ENCODE assay signal across 11 mouse cellular contexts in the genomic region with DNA sequence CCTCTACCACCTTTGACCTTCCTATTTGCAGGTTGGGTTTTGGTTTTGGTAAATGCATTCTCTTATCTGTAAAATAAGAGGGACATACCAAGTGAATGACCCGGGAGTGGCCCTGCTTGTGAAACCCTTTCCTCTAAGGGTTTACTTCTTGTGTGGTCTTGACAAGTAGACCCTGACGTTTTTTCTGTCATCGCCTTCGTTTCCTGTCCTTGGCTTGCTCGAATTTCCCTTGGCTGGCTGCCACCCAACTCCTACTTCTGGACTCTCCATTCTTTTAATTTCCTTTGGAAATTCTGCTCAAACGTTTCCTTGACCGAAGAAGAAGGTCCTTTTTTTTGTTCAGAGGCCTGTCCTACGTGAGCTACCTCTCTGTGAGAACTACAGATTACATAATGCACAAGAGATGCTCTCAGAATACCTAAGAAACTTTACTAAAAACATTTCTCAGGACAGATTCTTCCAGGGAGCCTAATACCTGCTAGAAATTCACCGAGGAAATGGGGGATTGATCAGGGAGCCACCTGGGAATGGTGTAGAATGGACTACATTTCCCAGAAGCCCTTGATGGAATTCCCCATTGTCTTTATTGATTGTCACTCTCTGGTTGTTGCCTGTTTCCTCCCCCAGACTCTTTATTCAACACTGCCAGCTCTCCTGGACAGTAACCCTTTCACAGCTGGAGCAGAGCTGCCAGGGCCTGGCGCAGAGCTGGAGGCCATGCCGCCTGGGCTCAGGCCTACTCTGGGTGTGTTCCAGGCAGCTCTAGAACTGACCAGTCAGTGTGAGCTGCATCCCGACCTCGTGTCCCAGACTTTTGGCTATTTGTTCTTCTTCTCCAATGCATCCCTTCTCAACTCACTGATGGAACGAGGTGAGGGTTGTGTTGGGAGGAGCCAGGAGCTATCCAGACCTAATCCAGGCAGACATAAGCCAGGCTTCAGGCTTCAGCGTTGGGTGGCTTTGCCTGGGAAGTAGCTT. TPM values are rescaled to one million over a fixed set of nuclear protein-coding genes. Genes with fewer than 3 reads are reported as not detected.
DNase-seq lines count a peak whose midpoint lies in the region; ATAC-seq lines count a peak whose summit lies in the region.
"Had no signal": no experiment of that assay in that cellular context is flagged by ENCODE, and none has a peak within 500 bp of the region (broad histone marks: within the 10 kb centered on the region; RNA-seq: fewer than 3 reads in every experiment).

No protein-coding gene starts in this region.

- H3K9ac ChIP-seq in heart, embryonic 11.5 days (ENCODE audit: low read depth, low read length), result no peak overlapping the region
- no peak overlapping the region for H3K9ac ChIP-seq in limb, embryonic 13.5 days
- no peak overlapping the region for H3K9ac ChIP-seq in forebrain, embryonic 14.5 days (ENCODE audit: low read length)
- H3K9ac ChIP-seq: liver, embryonic 14.5 days; neural tube, embryonic 13.5 days had no signal

- H3K4me3 ChIP-seq in heart, embryonic 11.5 days (ENCODE audit: low read depth, low read length), result no peak overlapping the region
- H3K4me3 ChIP-seq in limb, embryonic 13.5 days, result no peak overlapping the region
- H3K4me3 ChIP-seq in forebrain, embryonic 14.5 days (ENCODE audit: low read depth, low read length), result no peak overlapping the region
- H3K4me3 ChIP-seq: neural tube, embryonic 13.5 days had no signal

- ATAC-seq in heart, embryonic 11.5 days (replicated peaks; ENCODE audit: insufficient number of reproducible peaks, low FRiP score, low TSS enrichment), result no peak; the same call in 1 of the 2 replicates
- no peak for ATAC-seq in limb, embryonic 13.5 days (ENCODE audit: low FRiP score, low read depth)
- ATAC-seq in forebrain, embryonic 14.5 days, result no peak

- WGBS in heart, embryonic 11.5 days (ENCODE audit: insufficient replicate concordance), result 64% methylated on average over 15 of the region's 15 CpGs
- WGBS in limb, embryonic 13.5 days, result 76% methylated on average over 15 of the region's 15 CpGs
- WGBS in forebrain, embryonic 14.5 days, result 84% methylated on average over 15 of the region's 15 CpGs

- H3K36me3 ChIP-seq in heart, embryonic 11.5 days (ENCODE audit: control insufficient read depth, insufficient read depth, low read length), result 0 out of 2 replicates have a peak, but pooled peaks cover 5% of the 10 kb centered on the region
- peaks cover 17% of the 10 kb centered on the region for H3K36me3 ChIP-seq in limb, embryonic 13.5 days
- no peaks in the 10 kb centered on the region; the same call in 1 of the 2 replicates for H3K36me3 ChIP-seq in forebrain, embryonic 14.5 days (ENCODE audit: control insufficient read depth, insufficient read depth, low read length)

- H3K27me3 ChIP-seq in heart, embryonic 11.5 days (ENCODE audit: control insufficient read depth, insufficient read depth, low read length), result no peaks in the 10 kb centered on the region
- H3K27me3 ChIP-seq in limb, embryonic 13.5 days, result peaks cover 15% of the 10 kb centered on the region
- no peaks in the 10 kb centered on the region for H3K27me3 ChIP-seq in forebrain, embryonic 14.5 days (replicated peaks; ENCODE audit: control insufficient read depth, insufficient read depth, low read length)

- peak overlapping the region; percentile 55 for H3K27ac ChIP-seq in heart, embryonic 11.5 days (ENCODE audit: low read depth, low read length)
- H3K27ac ChIP-seq in limb, embryonic 13.5 days, result 0 out of 2 replicates have a peak overlapping the region, but pooled peaks have one; percentile 28
- H3K27ac ChIP-seq in forebrain, embryonic 14.5 days (ENCODE audit: low read depth, low read length), result no peak overlapping the region
- H3K27ac ChIP-seq: liver, embryonic 14.5 days; neural tube, embryonic 13.5 days had no signal

- H3K4me1 ChIP-seq in heart, embryonic 11.5 days (ENCODE audit: control insufficient read depth, insufficient read depth, low read length), result peaks cover 26% of the 10 kb centered on the region
- H3K4me1 ChIP-seq in limb, embryonic 13.5 days, result peaks cover 22% of the 10 kb centered on the region
- H3K4me1 ChIP-seq in forebrain, embryonic 14.5 days (ENCODE audit: control insufficient read depth, insufficient read depth, low read length), result no peaks in the 10 kb centered on the region

- peak; percentile 79 for DNase-seq in adrenal gland, postnatal 10 days
- DNase-seq in adrenal gland, adult 18-20 months (ENCODE audit: low spot score in 2 of 2), result no peak
- peak; percentile 93 for DNase-seq in 416B (ENCODE audit: low read depth)
- DNase-seq in neural tube, embryonic 10.5 days (ENCODE audit: extremely low spot score, low spot score), result no peak
- no peak for DNase-seq in forebrain, embryonic 14.5 days (ENCODE audit: low spot score)
- DNase-seq in right cerebral cortex, postnatal 36 days (ENCODE audit: low spot score in 2 of 2), result no peak

- no peaks in the 10 kb centered on the region for H3K9me3 ChIP-seq in heart, embryonic 11.5 days (replicated peaks; ENCODE audit: control insufficient read depth, low read length)
- H3K9me3 ChIP-seq in limb, embryonic 13.5 days, result 0 out of 2 replicates have a peak, but pooled peaks cover 12% of the 10 kb centered on the region
- H3K9me3 ChIP-seq in forebrain, embryonic 14.5 days (replicated peaks; ENCODE audit: control insufficient read depth, low read length), result no peaks in the 10 kb centered on the region
- H3K9me3 ChIP-seq: neural tube, embryonic 13.5 days had no signal

- no peak overlapping the region; the same call in 1 of the 2 replicates for H3K4me2 ChIP-seq in heart, embryonic 11.5 days
- no peak overlapping the region for H3K4me2 ChIP-seq in limb, embryonic 13.5 days (replicated peaks)
- H3K4me2 ChIP-seq in forebrain, embryonic 14.5 days (ENCODE audit: low read length), result no peak overlapping the region
- H3K4me2 ChIP-seq: neural tube, embryonic 13.5 days had no signal

RNA-seq across cellular contexts. Expression of a gene that starts 3.8 kb away (rescaled TPM):
- total RNA-seq in adrenal gland, postnatal 10 days (2021), result 10 to 100 TPM in 1 of 2 experiments, 1 to 10 TPM in 1; 8.3 to 13.2 TPM
- 1 to 10 TPM; 2.4 to 7.7 TPM for total RNA-seq in adrenal gland, adult 18-20 months (2021)
- 3.4 and 4.0 TPM in 2 replicates for polyA plus RNA-seq in heart, embryonic 11.5 days (2014; fragmentation: Nextera tagmentation; extraction: Ambion mirVana)
- polyA plus RNA-seq in limb, embryonic 13.5 days (2015; fragmentation: Nextera tagmentation; extraction: Ambion mirVana), result 11.4 TPM in 2 replicates
- 1.3 and 1.9 TPM in 2 replicates for polyA plus RNA-seq in forebrain, embryonic 14.5 days (2014; fragmentation: Nextera tagmentation; extraction: Ambion mirVana)

RNA-seq across cellular contexts. Expression of a gene that starts 8.7 kb away (rescaled TPM):
- 10 to 100 TPM; 35.6 to 37.9 TPM for total RNA-seq in adrenal gland, postnatal 10 days (2021)
- 10 to 100 TPM; 16.0 to 27.6 TPM for total RNA-seq in adrenal gland, adult 18-20 months (2021)
- polyA plus RNA-seq in heart, embryonic 11.5 days (2014; fragmentation: Nextera tagmentation; extraction: Ambion mirVana), result 13.9 and 14.5 TPM in 2 replicates
- 7.7 and 9.5 TPM in 2 replicates for polyA plus RNA-seq in limb, embryonic 13.5 days (2015; fragmentation: Nextera tagmentation; extraction: Ambion mirVana)
- polyA plus RNA-seq in forebrain, embryonic 14.5 days (2014; fragmentation: Nextera tagmentation; extraction: Ambion mirVana), result 7.3 and 9.7 TPM in 2 replicates

RNA-seq across cellular contexts. Expression of a gene that starts 14.4 kb away (rescaled TPM):
- total RNA-seq in adrenal gland, postnatal 10 days (2021), result under 1 TPM; 0.39 to 0.73 TPM
- under 1 TPM; 0.22 to 0.33 TPM for total RNA-seq in adrenal gland, adult 18-20 months (2021)
- polyA plus RNA-seq in heart, embryonic 11.5 days (2014; fragmentation: Nextera tagmentation; extraction: Ambion mirVana), result 0.34 and 0.35 TPM in 2 replicates
- 0.11 TPM in 1 of 2 replicates, not detected in the other for polyA plus RNA-seq in limb, embryonic 13.5 days (2015; fragmentation: Nextera tagmentation; extraction: Ambion mirVana)
- not detected in 2 replicates for polyA plus RNA-seq in forebrain, embryonic 14.5 days (2014; fragmentation: Nextera tagmentation; extraction: Ambion mirVana)

RNA-seq across cellular contexts. Expression of a gene that starts 18.9 kb away (rescaled TPM):
- under 1 TPM in 1 of 2 experiments, not detected in 1; 0.21 TPM for total RNA-seq in adrenal gland, postnatal 10 days (2021)
- total RNA-seq in adrenal gland, adult 18-20 months (2021), result not detected
- not detected in 2 replicates for polyA plus RNA-seq in heart, embryonic 11.5 days (2014; fragmentation: Nextera tagmentation; extraction: Ambion mirVana)
- 0.29 and 0.47 TPM in 2 replicates for polyA plus RNA-seq in limb, embryonic 13.5 days (2015; fragmentation: Nextera tagmentation; extraction: Ambion mirVana)
- polyA plus RNA-seq in forebrain, embryonic 14.5 days (2014; fragmentation: Nextera tagmentation; extraction: Ambion mirVana), result not detected in 2 replicates
- polyA plus RNA-seq: hindbrain, embryonic 11.5 days; liver, embryonic 14.5 days; neural tube, embryonic 13.5 days had no signal

RNA-seq across cellular contexts. Expression of a gene that starts 20.7 kb away (rescaled TPM):
- 10 to 100 TPM in 1 of 2 experiments, 1 to 10 TPM in 1; 1.3 to 21.9 TPM for total RNA-seq in adrenal gland, postnatal 10 days (2021)
- total RNA-seq in adrenal gland, adult 18-20 months (2021), result 1 to 10 TPM in 1 of 2 experiments, not detected in 1; 1.4 TPM
- not detected in 2 replicates for polyA plus RNA-seq in heart, embryonic 11.5 days (2014; fragmentation: Nextera tagmentation; extraction: Ambion mirVana)
- 0.41 and 0.56 TPM in 2 replicates for polyA plus RNA-seq in limb, embryonic 13.5 days (2015; fragmentation: Nextera tagmentation; extraction: Ambion mirVana)
- polyA plus RNA-seq in forebrain, embryonic 14.5 days (2014; fragmentation: Nextera tagmentation; extraction: Ambion mirVana), result not detected in 2 replicates
- polyA plus RNA-seq: hindbrain, embryonic 11.5 days; liver, embryonic 14.5 days; neural tube, embryonic 13.5 days had no signal

Comparison
In these comparisons a context has a peak if more than half of its experiments do, and no peak if none do; other contexts are left out.
1. DNase-seq: peak in adrenal gland, postnatal 10 days (single experiment) and 416B (single experiment); none in adrenal gland, adult 18-20 months (0 of 2), neural tube, embryonic 10.5 days (single experiment), forebrain, embryonic 14.5 days (single experiment) and right cerebral cortex, postnatal 36 days (0 of 2).